Mouse (Mus musculus) lung, embryonic 16.5 days (tissue): ENCODE measurements around the gene Phospho1. TPM values are rescaled to one million over a fixed set of nuclear protein-coding genes. Genes with fewer than 3 reads are reported as not detected.
"Not testable (repeated sequence)": the region's sequence is repeated elsewhere in the genome, so short reads cannot be mapped to it uniquely, and the experiment has no call there.

Experiments
- ATAC-seq: fragments of 200-750 bp; cut with Nextera tagmentation; 2 replicates; pipeline ENCODE4 v1.8.0; 2017; ENCODE audit warnings: low read depth, mild to moderate bottlenecking, moderate library complexity
- H3K27ac ChIP-seq: fragments of 300-500 bp; sonication (generic); 2 replicates; pipeline ENCODE4 v1.5.1; 2014; ENCODE audit warnings: mild to moderate bottlenecking, control low read depth, low read length
- H3K27me3 ChIP-seq: fragments of 300-500 bp; sonication (generic); 2 replicates; pipeline ENCODE4 v1.6.1; 2014; ENCODE audit warnings: low read depth, low read length, mixed read lengths; ENCODE audit not compliant: control insufficient read depth, insufficient read depth
- H3K36me3 ChIP-seq: fragments of 300-500 bp; sonication (generic); 2 replicates; pipeline ENCODE4 v1.6.1; 2014; ENCODE audit warnings: low read length; ENCODE audit not compliant: control insufficient read depth, insufficient read depth
- H3K4me1 ChIP-seq: fragments of 300-500 bp; sonication (generic); replicated peaks from 2 replicates; pipeline ENCODE4 v1.6.1; 2014; ENCODE audit warnings: low read length, mixed read lengths; ENCODE audit not compliant: control insufficient read depth, insufficient read depth
- H3K4me2 ChIP-seq: fragments of 300-500 bp; sonication (generic); 2 replicates; pipeline ENCODE4 v1.6.1; 2014; ENCODE audit warnings: low read depth, low read length, control low read depth
- H3K4me3 ChIP-seq: fragments of 300-500 bp; sonication (generic); 2 replicates; pipeline ENCODE4 v1.5.1; 2014; ENCODE audit warnings: mild to moderate bottlenecking, low read length, control low read depth
- H3K9ac ChIP-seq: fragments of 300-500 bp; sonication (generic); 2 replicates; pipeline ENCODE4 v1.6.1; 2014; ENCODE audit warnings: low read length, control low read depth
- H3K9me3 ChIP-seq: fragments of 300-500 bp; sonication (generic); 2 replicates; pipeline ENCODE4 v1.6.1; 2016; ENCODE audit warnings: low read length; ENCODE audit not compliant: control insufficient read depth
- WGBS: fragments of 180-500 bp; shearing (Covaris S2); extraction: QIAGEN DNeasy Blood & Tissue Kit; methylation state at CpG from one replicate; pipeline ENCODE4 v1.1.7; 2014; 5-methylcytosine and 5-hydroxymethylcytosine counted together
- polyA plus RNA-seq: library from polyadenylated mRNA; unstranded; fragments of >200 nt; fragmentation: Nextera tagmentation; extraction: Ambion mirVana; gene quantifications from 2 replicates; pipeline ENCODE4 v1.2.1, GENCODE M21; 2015

The Phospho1 gene
- polyA plus RNA-seq, 1 experiment from 2014 or later: 1.7 TPM

DNA sequence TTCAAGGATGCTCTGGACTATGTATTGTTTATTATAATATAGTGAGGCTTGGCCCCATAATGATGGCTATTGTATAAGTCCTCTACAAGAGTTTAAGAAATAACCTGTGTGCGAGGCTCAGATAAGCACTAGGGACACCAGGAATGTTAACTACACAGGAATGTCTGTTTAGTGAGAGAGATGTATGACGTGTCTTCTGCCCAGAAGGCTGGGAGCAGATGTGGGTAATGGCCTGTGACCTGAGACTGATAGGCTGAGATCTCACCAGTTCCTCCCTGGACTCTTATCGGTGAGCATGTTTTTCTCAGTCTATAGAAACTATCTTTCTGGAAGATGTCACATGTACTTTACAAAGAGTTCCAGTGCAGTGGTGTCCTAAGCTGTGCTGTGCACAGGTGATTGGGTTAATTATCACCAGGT lies 35.8 kb downstream of the Phospho1 start:
- Histone ChIP-seq H3K4me3 (peak overlapping the region; percentile 82), H3K9ac (peak overlapping the region; percentile 76), H3K27me3 (no peaks in the 10 kb centered on the region), H3K9me3 (no peaks in the 10 kb centered on the region), H3K4me2 (peak overlapping the region; percentile 87), H3K36me3 (no peaks in the 10 kb centered on the region), H3K27ac (no peak overlapping the region), H3K4me1 (peaks cover 16% of the 10 kb centered on the region)
- WGBS: 11% methylated on average over 3 of the region's 3 CpGs
- no peak for ATAC-seq

DNA sequence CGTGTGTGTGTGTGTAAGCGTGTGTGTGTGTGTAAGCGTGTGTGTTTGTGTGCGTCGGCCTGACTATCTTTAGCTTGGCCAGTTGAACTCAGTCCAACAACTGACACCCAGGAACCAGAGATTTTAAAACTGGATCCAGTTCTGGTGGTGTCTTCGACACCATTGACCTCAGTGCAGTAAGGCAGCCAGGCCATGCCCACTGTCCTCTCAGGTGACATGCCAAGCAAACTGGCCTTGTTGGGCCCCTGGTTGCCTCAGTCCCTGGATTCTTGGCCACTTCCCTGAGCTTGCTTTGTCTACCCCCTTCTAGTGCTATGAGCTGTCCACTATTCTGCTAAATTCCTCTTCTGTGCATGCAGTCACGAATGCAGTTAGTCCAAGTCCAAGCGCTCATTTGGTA lies 37.1 kb downstream of the Phospho1 start:
- H3K9ac ChIP-seq: no peak overlapping the region
- no peak overlapping the region for H3K4me2 ChIP-seq
- no peak overlapping the region for H3K27ac ChIP-seq
- no peak for ATAC-seq
- H3K4me1 ChIP-seq: peaks cover 16% of the 10 kb centered on the region
- no peaks in the 10 kb centered on the region for H3K36me3 ChIP-seq
- H3K4me3 ChIP-seq: no peak overlapping the region
- no peaks in the 10 kb centered on the region for H3K27me3 ChIP-seq
- WGBS: 94% methylated on average over 8 of the region's 8 CpGs
- H3K9me3 ChIP-seq: no peaks in the 10 kb centered on the region

DNA sequence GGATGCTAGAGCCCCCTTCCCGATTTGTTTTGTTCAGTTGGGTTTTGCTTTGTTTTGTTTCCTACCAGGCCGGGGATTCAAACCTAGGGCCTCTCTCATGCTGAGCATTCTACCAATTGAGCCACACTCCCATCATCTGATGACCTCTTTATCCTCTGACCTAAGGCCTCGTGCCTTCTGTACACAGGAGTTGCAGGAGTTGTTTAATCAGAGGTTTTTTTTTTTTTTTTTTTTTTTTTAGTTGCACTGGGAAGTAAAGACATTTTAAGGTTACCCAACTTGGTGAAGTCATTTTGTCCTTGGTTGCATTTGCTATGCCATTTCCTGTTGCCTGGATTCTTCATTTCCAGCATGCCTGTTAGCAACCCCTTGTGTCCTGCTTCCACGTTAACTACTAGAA lies 45.1 kb downstream of the Phospho1 start:
- Histone ChIP-seq H3K4me1 (no peaks in the 10 kb centered on the region), H3K9me3 (no peaks in the 10 kb centered on the region), H3K4me3 (no peak overlapping the region), H3K27me3 (no peaks in the 10 kb centered on the region), H3K36me3 (no peaks in the 10 kb centered on the region), H3K4me2 (no peak overlapping the region), H3K27ac (no peak overlapping the region), H3K9ac (no peak overlapping the region)
- ATAC-seq: no peak
- 58% methylated on average over 4 of the region's 4 CpGs for WGBS

DNA sequence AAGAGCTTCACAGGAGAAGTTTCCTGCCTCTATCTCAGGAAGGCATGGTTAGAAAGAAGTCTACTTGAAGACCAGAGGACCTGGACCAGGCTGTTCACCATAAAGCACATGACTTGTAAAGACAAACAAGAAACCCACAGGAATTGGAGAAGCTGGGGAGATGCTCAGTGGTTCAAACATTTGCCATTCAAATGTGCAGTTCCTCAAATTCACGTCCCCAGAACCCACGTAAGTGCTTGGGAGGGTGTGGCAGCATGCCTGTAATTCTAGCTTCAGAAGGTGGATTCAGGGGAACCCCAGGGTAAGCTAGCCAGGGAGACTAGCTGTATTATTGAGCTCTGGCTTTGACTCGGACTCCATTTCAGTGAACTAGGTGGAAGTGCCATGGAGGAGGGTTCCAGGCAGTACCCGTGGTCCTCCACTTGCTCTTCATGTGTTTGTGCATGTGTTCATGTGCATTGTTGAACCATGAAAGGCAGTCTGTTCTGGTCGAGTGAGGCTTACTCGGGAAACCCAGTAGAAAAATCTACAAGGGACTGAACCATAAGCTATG lies 45.7 kb downstream of the Phospho1 start:
- WGBS: 49% methylated on average over 6 of the region's 6 CpGs
- H3K27me3 ChIP-seq: no peaks in the 10 kb centered on the region
- no peak overlapping the region for H3K9ac ChIP-seq

DNA sequence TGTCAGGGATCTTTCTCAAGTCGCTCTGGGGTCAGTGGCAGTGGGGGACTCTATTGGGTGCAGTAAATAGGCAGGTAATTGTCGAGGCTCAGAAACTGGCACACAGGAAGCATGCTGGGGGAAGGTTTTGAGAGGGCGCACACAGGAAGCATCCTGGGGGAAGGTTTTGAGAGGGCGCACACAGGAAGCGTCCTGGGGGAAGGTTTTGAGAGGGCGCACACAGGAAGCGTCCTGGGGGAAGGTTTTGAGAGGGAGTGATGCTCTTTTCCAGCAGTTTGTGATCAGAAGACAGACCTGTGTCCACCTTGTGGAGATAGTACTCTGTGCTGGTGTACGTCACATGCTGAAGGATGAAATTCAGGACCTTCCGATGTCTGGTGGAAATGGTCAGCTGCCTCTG lies 51.5 kb downstream of the Phospho1 start:
- 30% methylated on average over 9 of the region's 9 CpGs for WGBS
- H3K9me3 ChIP-seq: no peaks in the 10 kb centered on the region
- H3K9ac ChIP-seq: no peak overlapping the region
- H3K4me2 ChIP-seq: no peak overlapping the region
- no peaks in the 10 kb centered on the region for H3K4me1 ChIP-seq
- no peak overlapping the region for H3K4me3 ChIP-seq
- no peak overlapping the region for H3K27ac ChIP-seq
- no peaks in the 10 kb centered on the region for H3K36me3 ChIP-seq
- no peak for ATAC-seq
- H3K27me3 ChIP-seq: no peaks in the 10 kb centered on the region

More for the DNA sequence above, 45.7 kb downstream of the Phospho1 start:
- H3K36me3 ChIP-seq: no peaks in the 10 kb centered on the region
- ATAC-seq: no peak
- no peak overlapping the region for H3K4me3 ChIP-seq
- H3K9me3 ChIP-seq: no peaks in the 10 kb centered on the region
- H3K4me2 ChIP-seq: no peak overlapping the region
- no peaks in the 10 kb centered on the region for H3K4me1 ChIP-seq
- no peak overlapping the region for H3K27ac ChIP-seq

DNA sequence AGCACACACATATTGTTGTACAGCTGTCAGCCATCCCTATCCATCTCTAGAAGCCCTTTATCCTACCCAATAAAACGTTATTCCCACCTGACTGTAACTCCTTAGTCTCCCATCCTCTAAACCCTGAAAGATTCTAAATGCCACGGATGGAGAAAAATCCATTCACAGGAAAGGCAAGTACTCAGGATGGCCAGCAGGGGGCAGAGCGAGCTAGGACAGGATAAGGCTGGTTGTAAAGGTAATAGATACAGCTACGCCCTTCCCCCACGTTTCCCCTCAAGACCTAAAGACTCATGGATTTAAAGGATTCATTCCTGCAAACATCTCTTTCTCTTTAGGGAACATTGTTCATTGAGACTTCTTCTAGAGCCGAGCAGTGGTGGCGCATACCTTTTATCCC lies 52.0 kb downstream of the Phospho1 start:
- ATAC-seq: no peak
- H3K4me1 ChIP-seq: no peaks in the 10 kb centered on the region
- H3K9me3 ChIP-seq: no peaks in the 10 kb centered on the region
- H3K9ac ChIP-seq: no peak overlapping the region
- no peak overlapping the region for H3K4me2 ChIP-seq
- 19% methylated on average over 7 of the region's 7 CpGs for WGBS
- H3K36me3 ChIP-seq: no peaks in the 10 kb centered on the region
- H3K4me3 ChIP-seq: no peak overlapping the region
- H3K27me3 ChIP-seq: no peaks in the 10 kb centered on the region
- H3K27ac ChIP-seq: no peak overlapping the region

DNA sequence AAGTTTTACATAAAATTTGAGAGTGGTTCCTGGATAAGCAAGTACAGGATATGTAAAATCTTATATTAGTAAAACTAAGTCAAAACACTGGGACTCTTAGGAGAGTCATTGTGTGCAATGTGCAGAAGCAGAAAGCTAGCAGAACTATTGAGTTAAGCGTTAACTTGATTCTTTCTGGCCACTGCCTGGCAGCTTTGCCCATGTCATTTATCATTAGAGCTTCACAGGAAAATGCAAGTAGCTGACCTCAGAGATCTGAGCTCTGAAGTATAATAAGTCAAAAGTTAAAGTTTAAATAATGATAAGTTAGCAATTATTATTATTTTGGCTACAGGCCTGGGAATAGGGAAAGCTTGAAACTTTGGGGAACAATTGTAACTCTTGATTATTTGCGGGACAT lies 55.6 kb downstream of the Phospho1 start:
- H3K4me2 ChIP-seq, H3K9ac ChIP-seq, H3K4me1 ChIP-seq, H3K36me3 ChIP-seq, H3K27me3 ChIP-seq, H3K4me3 ChIP-seq, H3K9me3 ChIP-seq, ATAC-seq, H3K27ac ChIP-seq: not testable (repeated sequence)
- WGBS: 57% methylated on average over 2 of the region's 2 CpGs

Other genes with a start within 250 kb of the Phospho1 start
- gene Ngfr, start 236.8 kb upstream of the Phospho1 start, polyA plus RNA-seq: 4.3 and 4.6 TPM in 2 replicates
- 167 and 190 TPM in 2 replicates for gene Phb, start 157.5 kb upstream of the Phospho1 start, polyA plus RNA-seq
- gene Zfp652, start 111.8 kb upstream of the Phospho1 start, polyA plus RNA-seq: 21.7 and 23.2 TPM in 2 replicates
- 1.1 and 1.4 TPM in 2 replicates for gene B130006D01Rik, start 100.9 kb upstream of the Phospho1 start, polyA plus RNA-seq
- 21.7 and 28.2 TPM in 2 replicates for gene Gngt2, start 12.7 kb downstream of the Phospho1 start, polyA plus RNA-seq
- gene Abi3, start 18.0 kb downstream of the Phospho1 start, polyA plus RNA-seq: 16.0 and 18.1 TPM in 2 replicates
- 0.16 and 0.50 TPM in 2 replicates for gene B4galnt2, start 90.4 kb downstream of the Phospho1 start, polyA plus RNA-seq
- 31.0 and 36.2 TPM in 2 replicates for gene Igf2bp1, start 181.4 kb downstream of the Phospho1 start, polyA plus RNA-seq
- gene Gip, start 200.0 kb downstream of the Phospho1 start, polyA plus RNA-seq: not detected in 2 replicates
- gene Snf8, start 210.4 kb downstream of the Phospho1 start, polyA plus RNA-seq: 84.3 and 92.0 TPM in 2 replicates
- 36.7 and 38.4 TPM in 2 replicates for gene Ube2z, start 240.9 kb downstream of the Phospho1 start, polyA plus RNA-seq